Mouse (Mus musculus) gastrocnemius, postnatal 14 days (tissue): ENCODE measurements at regions not wholly inside any gene's neighbourhood (a gene's known extent, or its start where the extent isn't known, plus 50 kb on each side); places are given as distances from the start of the nearest gene placed in this dataset.

ENCODE experiments used
- DNase-seq: peaks from one replicate; pipeline ENCODE4 v3.0.0; 2021; ENCODE audit warnings: mixed read lengths
- intact Hi-C: fragments of 180-260 bp; cut with DNase I; formaldehyde crosslinking; loops from one replicate; pipeline ENCODE4 v1.15.1; 2025; ENCODE audit warnings: low total_unique reads
- microRNA-seq, 2 experiments: library from miRNA; unstranded; fragments of <30 nt; microRNA quantifications; one replicate each; pipeline ENCODE4 v1.2.0; 2021

- no peak for DNase-seq
- intact Hi-C loops = no loop called here
Measured at GRCm38 (mm10) chr10:44609187-44609586, 80.9 kb upstream of the Prdm1 start.

- intact Hi-C loops = no loop called here
- no peak for DNase-seq
Measured at GRCm38 (mm10) chr10:44607334-44607851, 79.1 kb upstream of the Prdm1 start.

GRCm38 (mm10) chr10:44604512-44604911 is 76.2 kb upstream of the Prdm1 start:
- DNase-seq = no peak
- intact Hi-C loops = no loop called here

- intact Hi-C loops = no loop called here
- no peak for DNase-seq
Measured at GRCm38 (mm10) chr10:44603461-44603860, 75.2 kb upstream of the Prdm1 start.

GRCm38 (mm10) chr10:44601550-44601949 is 73.2 kb upstream of the Prdm1 start:
- DNase-seq = no peak
- intact Hi-C loops = no loop called here

GRCm38 (mm10) chr10:44599964-44600334 is 71.6 kb upstream of the Prdm1 start:
- intact Hi-C loops = no loop called here
- no peak for DNase-seq

- intact Hi-C loops = no loop called here
- DNase-seq = no peak
Measured at GRCm38 (mm10) chr10:44599331-44599963, 71.1 kb upstream of the Prdm1 start.

- intact Hi-C loops = no loop called here
- no peak for DNase-seq
Measured at GRCm38 (mm10) chr10:44598615-44599014, 70.3 kb upstream of the Prdm1 start.

- intact Hi-C loops = no loop called here
- no peak for DNase-seq
Measured at GRCm38 (mm10) chr10:44595932-44596331, 67.6 kb upstream of the Prdm1 start.

- intact Hi-C loops = no loop called here
- DNase-seq = no peak
Measured at GRCm38 (mm10) chr10:44589842-44590241, 61.5 kb upstream of the Prdm1 start.

- no peak for DNase-seq
- intact Hi-C loops = no loop called here
Measured at GRCm38 (mm10) chr10:44589352-44589751, 61.1 kb upstream of the Prdm1 start.

- intact Hi-C loops = no loop called here
- DNase-seq = no peak
Measured at GRCm38 (mm10) chr10:44582736-44583135, 54.4 kb upstream of the Prdm1 start.

Small RNA genes lying in the stretch of these regions (microRNA-seq; reads per million reads assigned to microRNA genes)
- gene Gm24271 = 0 reads per million in 2 experiments
